Mouse (Mus musculus) mesoderm, embryonic 11.5 days (tissue): ENCODE results near the gene Popdc2.

ENCODE experiments used
- DNase-seq: peaks from one replicate; pipeline ENCODE4 v3.0.0-alpha.2; 2012; ENCODE audit warnings: low read depth, low spot score

Gene Popdc2

DNA sequence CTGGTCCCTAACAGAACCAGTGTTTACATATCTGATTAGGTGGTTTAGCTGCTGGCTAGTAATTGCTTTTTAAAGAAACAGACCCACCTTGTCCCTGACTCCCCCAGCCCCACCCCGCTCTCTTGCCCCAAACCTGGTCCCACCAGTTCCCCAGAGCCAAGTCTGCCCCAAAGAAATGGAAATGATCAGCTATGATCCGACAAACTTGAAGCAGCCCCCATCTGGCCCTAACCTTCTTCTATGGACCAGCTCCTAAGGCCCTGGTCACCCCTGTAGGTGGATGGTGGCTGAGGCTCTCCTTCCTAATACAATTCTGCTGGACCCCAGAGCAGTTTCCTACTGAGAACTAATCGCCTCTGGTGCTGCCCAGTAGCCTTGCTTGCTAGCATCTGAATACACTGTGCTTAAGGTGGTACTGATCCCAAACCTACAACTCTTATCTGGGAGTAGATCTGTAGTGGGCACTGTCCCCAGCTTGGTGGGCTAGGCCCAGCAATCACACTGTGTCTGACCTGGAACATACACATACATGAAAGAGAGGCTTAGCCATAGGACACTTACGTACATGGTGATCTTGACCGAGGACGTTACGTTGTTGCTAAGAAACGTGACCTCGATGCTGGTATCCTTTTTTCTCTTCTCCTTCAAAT, 38.4 kb downstream of the Popdc2 start:
- no peak for DNase-seq

DNA sequence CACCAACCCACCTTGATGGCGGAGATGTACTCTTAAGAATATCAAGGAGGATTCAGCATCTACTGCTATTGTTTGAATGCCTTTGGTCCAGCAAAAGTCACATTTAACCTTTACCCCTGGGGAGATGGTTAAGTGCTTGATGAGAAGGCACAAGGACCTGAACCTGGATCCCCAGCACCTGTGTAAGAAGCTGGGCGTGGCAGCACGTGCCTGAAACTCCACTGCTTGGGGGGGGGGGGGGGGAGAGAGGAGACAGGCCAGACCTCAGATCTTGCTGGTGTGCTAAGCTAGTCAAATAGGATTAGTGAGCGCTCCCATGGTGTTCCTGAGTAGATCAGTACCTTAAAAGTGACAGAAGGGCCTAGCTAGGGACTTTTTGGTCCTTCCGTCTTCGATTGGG, 39.5 kb downstream of the Popdc2 start:
- DNase-seq = no peak

DNA sequence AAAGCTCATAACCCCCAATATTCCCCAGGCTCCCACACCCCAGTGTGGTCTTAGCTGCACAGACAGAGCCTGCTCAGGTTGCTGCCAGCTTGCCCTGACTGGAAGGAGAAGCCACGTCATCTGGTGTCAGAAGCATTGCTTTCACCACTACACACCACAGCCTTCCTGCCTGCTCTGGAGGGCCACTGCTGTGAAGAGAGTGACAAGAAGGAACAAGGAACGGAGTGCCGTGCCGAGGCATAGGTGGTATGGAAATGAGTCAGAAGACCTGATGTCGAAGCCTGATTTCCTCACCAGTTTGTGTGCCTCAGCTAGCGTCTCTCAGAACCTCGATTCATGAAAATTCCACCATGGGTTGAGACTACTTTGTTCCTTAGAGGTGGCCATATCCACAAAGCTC, 41.6 kb downstream of the Popdc2 start:
- DNase-seq = no peak

DNA sequence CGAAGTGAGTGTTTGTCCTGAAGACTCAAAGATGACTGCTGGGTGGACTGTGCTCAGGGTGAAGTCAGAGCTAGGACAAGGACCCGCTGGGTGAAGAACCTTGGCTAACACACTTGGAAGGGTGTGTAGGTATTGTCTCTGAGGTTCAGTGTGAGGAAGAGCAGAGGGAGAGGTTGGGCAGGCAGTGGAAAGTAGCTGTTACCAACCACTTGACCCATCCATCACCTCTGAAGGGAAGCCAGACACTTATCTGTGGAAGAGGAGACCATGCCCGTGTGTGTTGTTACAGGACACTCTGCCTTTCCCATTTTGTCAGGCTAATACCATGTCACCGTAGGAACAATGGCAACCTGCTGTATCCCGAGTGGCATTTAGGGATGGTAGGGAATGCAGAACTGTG, 44.3 kb downstream of the Popdc2 start:
- DNase-seq = no peak

DNA sequence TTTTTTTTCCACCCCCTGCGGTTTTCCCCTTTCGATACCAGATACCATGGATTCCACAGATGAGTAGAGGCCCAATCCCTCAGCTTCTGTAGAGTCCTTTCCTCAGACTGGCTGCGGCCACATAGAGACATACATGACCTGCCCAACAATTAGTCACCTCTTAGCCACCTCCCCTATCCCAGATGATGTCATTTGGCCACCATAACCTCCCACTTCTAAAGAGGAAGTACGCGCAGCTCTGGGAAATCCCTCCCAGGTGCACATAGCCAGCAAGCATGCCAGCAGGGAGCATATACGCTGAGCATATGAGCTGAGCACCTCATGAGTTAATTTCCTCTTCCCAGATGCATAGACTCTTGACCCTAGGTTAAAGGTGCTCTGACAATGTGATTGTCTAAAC, 44.7 kb downstream of the Popdc2 start:
- no peak for DNase-seq

DNA sequence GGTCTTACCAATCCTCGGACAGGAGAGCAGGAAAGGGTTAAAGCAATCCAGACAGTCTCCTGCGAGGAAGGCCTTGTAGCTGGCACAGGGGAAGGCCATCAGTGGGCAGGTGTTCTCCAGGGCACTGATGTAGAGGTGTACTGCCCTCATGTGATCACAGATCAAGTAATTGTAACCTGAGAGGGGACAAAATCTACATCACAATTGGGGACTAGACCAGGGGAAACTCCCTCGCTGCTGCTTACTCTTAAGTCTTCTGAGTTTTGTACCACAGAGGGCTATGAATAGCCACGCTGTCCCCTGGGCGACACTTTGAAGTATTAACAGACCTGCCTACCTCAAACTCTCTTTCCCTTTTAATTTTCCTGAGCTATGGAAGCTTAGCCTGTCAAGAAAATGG, 45.6 kb downstream of the Popdc2 start:
- no peak for DNase-seq

DNA sequence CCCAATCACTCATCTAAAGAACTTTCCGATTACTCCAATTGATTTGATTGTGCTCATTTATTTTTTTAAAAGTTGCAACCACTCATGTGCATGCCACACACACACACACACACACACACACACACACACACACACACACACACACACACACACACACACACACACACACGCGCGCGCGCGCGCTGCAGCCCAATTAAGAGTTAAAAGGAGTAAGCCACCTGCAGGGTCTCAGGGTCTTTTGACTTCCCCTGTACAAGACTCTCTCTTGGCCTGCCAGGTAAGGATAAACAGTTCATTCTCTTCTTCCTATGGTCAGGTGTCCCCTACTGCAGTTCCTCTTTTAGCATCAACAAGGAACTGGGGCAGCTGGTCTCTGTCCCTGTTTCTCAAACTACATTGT, 46.4 kb downstream of the Popdc2 start:
- no peak for DNase-seq

DNA sequence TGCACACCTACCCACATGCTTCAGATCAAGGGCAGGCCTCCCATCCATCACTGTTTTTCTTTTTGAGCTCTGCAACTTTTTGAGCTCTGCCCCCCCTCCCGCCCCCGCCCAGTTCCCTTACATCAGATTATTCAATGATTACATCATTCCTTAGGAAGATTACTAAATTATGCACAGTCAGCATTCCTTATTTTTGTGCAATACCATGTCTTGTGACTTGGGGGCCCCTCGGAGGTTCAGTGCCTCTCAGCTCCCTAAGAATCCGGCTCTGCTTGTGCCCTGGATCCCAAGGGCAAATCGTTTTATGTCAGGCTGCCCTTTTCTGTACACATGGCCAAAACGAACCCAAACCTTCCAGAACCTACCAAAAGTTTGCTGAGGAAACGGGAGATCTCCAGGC, 52.9 kb downstream of the Popdc2 start:
- DNase-seq = no peak

DNA sequence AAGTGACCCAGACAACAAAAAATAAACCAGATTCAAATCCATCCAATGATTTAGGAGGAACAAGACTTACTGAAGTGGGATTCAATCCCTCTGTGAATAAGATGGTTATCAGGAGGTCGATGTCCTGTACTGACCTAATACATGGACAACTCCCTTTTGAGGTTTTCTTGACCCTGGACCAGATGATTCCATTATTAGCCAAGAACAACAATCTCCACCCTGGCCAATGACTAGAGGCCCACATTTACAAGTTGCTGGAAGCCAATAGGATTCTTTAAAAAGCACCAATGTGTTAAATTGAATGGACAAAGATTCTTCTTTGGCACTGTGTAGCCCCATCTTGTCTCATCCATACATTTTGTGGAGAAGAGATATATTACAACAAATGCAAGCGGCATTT, 63.4 kb downstream of the Popdc2 start:
- DNase-seq = no peak

DNA sequence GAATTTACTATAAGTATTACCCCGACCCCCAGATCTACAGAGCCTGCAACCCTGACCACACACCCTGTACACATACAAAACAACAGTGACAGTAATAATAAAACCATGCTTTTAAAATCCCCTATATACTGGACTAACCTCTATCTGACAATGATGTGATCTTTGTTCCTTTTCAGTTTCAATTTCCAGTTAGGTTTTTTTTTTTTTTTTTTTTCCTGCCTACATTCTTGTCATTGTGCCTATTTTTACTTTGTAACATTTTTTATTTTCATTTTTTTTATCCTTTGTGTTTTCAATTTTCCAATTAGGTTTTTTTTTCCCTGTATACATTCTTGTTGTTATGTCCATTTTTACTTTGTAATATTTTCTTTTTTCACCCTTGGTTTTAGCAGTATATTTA, 63.8 kb downstream of the Popdc2 start:
- DNase-seq = no peak
